Mouse (Mus musculus) ovary, postnatal 10 days (tissue): ENCODE measurements around the gene Apol10a.
A peak's percentile ranks its signal among the peaks of the same experiment; 100 is the strongest.
"Not testable (repeated sequence)": the region's sequence is repeated elsewhere in the genome, so short reads cannot be mapped to it uniquely, and the experiment has no call there.

Experiments used
- DNase-seq: peaks from one replicate; pipeline ENCODE4 v3.0.0; 2022; ENCODE audit warnings: low spot score

Apol10a gene

DNA sequence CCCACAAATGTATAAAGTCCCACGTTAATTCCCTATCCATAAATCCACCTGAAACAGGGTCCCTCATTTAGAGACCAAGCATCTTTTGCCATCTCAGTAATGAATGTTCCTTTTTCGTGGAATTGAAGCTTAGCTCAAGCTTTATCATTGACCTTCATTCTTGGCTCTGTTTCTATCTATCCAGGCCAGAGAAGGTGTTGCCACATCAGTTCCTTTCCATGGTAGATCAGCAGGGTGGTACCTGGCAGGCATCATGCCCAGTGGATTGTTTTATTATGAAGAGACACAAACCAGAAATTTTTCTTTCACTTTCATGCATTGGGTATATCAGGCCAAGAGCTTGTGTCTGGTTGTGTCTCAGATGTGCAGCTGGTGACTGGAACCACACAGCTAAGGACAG, at the start of gene Apol10a:
Gene Apol10a, plus strand, starts transcription at position 355 of the 400 bp plus-strand sequence.
- DNase-seq, result not testable (repeated sequence)

DNA sequence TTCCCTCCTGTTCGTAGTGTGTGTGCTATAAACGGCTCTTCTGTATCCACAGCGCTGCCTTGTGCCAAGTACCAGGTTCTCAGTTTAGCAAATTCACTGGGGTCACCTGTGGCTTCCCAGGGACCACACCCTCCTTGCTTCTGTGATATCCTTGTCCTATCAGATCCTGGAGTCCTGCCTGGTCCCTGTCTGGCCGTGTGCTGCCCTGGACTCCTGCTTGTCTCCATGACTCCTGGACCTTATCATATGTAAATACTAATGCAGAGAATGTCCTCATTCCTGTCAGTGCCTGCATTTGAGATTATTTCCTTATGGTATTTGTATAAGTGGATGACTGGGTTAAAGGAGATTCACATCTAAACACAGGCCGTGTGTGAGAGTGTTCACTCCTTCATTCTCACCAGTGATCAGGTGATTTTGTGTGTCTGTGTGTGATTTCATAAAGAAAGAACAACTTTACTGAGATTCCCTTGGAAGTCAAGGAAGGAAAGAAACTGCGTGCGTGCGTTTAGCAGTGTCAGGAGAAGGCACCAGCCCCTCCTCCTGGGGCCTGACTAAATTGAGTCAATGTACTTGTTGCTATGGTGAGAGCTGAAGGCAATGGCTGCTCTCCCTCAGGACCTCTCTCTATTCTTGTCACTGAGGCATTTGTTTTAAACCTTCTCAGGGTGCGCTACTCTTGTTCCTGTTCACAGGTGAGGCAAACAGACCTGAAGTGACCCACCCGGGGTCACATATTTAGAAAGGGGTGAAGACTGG, 48.0 kb upstream of the Apol10a start:
- DNase-seq, result not testable (repeated sequence)

DNA sequence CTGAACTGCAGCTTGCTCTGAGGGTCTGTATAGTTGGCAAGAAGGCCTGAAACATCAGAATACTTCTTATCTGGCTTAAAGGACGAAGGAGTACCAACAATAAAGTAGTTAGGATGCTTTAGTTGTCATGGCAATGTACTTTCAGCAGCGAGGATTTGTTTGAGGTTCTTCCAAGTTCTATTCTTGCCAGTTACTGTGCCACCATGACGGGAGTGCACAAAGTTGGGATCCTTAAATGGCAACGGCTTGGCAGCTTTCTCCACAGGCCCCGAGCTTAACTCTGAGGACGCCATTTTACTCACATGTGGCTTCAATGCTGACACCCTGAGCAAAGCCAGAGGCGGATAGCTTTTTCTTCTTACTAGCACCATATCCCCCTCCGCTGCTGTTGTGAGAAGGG, 32.1 kb upstream of the Apol10a start:
- not testable (repeated sequence) for DNase-seq

DNA sequence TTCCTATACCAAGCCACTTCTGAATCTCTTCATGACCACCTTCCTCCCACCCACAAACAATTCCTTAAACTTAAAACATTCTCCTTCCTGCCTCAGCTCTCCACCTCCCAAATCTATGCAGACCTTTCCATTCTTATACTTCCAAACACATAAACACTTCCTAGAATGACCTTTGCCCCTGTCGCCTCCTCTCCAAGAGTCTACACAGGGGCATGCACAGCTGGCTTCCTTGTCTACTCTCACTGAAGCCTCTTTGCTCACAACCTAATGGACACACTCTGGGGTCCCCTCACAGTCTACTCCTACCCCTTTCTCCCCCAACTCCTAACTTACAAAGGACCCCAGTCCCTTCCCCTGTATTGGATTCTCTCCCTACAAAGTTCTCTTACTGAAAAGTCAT, 31.2 kb upstream of the Apol10a start:
- DNase-seq, result not testable (repeated sequence)

DNA sequence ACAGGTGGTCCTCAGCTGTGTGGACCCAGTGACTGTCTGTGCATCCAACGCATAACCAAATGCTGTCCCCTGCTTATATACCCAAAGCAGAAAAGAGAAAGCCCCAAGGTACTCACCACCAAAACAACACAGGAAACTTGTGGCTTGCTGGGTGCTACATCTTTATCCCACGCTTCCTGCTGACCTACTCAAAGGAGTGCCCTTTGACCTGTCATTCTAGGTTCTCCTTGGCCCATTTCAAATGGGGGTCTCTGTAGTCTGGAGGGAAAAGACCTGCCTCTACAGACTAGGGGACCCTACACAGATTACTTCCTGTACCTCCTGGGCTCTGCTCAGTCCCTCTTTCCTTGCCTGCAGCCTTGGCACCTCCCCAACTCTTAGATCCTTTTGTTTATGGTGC, 29.5 kb upstream of the Apol10a start, which contains the start of gene Apol7b:
Gene Apol7b, minus strand, starts transcription at position 101 of the 400 bp plus-strand sequence.
- not testable (repeated sequence) for DNase-seq

DNA sequence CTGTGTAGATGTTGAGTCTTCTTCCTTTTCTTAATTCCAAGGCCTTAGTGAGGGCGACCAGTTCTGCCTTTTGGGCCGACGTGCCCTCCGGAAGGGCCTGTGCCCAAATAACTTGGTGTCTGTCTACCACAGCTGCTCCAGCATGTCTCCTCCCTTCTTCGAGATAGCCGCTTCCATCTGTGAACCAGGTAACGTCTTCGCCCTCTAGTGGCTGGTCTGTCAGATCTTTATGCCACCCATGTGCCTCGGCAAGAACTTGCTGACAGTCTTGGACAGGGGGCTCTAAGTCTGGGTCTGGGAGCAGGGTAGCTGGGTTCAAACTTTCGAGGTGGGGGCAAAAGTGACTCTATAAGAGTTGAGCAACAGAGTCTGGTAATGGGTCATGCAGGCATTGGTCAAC, 26.9 kb upstream of the Apol10a start:
- not testable (repeated sequence) for DNase-seq

DNA sequence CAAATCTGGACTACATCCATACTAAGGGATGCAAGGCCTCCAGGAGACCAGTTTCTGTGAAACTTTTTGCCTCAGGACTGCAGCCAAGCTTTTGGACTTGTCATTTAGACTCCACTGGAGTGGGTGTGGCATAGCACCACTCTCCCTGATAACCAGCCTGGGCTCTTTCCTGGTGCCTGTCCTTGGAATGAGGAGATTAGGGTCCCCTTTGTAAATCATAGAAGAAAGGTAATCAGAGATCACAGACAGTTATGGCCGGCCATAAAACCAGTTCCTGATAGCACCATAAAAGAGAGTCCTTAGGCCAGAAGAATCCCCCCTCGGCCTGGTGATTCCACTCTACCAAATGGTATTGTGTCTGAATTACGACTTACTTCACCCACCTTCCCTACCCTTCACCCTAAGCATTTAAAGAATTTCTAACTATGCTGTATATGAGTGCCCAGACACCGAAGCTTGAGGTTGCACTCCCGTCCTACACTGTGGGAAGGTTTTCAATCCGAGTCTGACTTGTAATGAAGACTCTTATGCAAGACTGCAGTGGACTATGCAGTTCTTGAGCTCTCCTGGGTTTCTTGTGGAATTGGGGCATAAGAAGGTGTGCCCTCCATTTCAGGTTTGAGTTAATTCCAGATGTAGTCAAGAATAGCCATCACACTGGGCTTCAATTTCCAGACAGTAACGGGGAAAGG, 2.0 kb upstream of the Apol10a start:
- DNase-seq, result not testable (repeated sequence)

DNA sequence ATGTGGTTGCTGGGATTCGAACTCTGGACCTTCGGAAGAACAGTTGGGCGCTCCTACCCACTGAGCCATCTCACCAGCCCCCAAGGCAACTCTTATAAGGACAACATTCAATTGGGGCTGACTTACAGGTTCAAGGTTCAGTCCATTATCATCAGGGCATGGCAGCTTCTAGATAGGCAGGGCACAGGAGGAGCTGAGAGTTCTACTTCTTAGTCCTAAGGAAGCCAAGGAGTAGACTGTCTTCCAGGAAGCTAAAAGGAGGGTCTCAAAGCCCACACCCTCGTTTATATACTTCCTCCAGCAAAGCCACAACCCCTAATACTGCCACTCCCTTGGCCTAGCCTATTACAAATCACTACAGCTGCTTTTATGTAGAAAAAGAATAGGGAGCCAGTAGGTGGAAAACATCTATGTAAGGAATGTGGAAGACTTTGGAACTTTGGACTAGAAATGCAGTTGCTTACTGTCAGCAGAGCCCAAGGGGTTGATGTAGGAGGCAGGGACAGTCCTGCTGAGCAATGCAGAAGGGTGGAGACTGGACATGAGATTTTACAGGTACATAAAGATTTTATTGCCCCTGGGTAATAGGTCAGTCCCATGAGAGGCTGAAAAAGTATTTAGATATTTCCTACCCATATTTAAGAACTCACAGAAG, 5.4 kb downstream of the Apol10a start:
- no peak for DNase-seq

DNA sequence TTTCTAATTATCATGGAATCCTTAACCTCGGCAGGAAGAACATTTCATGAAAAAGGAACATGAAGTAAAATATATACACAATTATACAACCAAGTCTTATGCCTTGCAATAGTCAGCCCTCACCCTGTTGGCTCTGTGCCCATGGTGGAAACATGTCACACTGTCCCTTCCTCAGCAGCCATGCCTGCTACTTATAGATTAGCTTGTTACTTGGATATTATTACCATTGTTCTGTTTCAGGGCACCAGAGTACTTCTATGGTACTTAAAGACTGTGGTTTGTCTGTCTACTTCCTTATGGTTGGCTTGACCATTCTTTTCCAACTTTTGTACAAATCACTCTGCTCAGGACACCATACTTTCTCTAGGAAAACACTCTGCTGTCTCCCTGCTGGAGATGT, 16.3 kb downstream of the Apol10a start:
- DNase-seq, result not testable (repeated sequence)

DNA sequence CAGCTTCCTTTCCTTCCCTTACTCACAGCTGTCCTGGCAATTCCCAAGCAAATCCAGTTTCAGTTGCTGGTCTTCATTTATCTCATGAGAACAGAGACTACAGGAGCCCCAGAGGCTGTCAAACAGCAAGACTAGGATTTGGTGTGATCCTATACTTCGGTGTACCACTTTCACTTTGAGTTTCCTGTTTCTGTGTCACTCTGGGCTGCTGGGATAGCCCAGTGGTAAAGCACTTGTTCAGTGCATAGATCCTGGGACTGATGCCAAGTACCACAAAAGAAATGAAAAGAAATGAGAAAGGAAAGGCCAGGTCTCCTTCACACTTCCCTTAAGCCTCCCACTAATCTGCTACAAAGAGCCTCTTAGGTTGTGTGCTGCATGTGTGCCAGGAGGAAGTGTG, 17.8 kb downstream of the Apol10a start:
- DNase-seq, result not testable (repeated sequence)

DNA sequence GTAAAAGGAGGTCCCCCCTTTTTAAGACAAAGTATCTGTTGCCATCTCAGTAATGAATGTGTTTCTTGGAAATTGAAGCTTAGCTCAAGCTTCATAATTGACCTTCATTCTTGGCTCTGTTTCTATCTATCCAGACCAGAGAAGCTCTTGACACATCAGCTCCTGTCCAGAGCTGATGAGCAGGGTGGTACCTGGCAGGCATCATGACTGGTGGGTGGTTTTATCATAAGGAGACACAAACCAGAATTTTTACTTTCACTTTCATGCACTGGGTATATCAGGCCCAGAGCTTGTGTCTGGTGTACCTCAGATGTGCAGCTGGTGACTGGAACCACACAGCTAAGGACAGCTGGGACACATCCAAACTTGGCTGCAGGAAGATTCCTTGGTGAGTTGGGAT, 31.1 kb downstream of the Apol10a start, which contains the start of gene Apol11a:
Gene Apol11a, plus strand, starts transcription at position 306 of the 400 bp plus-strand sequence.
- DNase-seq, result not testable (repeated sequence)

DNA sequence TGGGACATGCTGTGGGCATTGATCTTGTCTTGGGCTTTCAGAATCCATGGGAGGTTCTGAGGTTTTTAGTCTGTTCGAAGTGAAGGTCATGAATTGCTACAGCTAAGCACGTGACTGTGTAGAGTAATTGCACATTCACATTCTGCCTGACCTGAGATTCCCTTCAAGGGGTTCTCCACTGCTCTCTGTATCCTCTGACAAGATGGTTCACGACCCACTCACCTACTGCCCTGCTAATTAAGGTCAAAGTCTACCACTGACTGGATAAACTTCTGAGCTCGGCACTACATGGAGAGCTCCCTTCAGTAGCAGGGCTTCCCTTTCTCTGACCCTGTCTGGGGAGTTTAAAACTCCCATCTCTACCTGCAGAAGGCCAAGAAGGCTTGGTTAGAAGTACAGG, 43.7 kb downstream of the Apol10a start:
- DNase-seq, result not testable (repeated sequence)

DNA sequence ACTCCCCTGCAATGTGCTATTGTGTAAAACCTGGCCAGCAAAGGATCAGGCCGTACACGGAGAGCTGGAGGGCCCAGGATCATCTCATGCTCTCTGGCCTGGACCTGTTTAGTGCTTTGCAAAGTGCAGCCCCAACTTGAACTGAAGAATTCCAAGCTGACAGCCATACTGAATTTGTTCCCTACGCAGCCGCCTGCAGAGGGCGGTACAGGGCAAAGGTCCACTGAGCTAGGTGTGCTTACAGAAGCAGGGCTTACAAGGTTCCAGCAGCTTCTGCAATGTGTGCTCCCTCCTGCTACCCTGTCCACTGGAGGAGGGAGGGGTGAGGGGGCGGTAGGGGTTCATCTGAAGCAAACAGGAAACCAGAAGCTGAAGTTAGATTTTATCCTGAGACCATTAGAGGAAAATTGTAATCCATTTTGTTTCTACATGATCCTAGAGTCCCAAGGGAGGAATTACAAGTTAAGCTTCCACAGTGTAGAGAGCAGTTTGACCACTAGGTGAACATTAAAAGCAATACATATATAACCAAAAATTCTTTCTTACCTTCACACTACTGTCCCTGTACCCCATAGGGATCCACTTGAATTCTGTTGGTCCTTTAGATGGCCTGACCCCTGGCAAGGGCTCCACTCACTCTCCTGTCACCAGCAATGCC, 46.5 kb downstream of the Apol10a start:
- peak; percentile 24 for DNase-seq

DNA sequence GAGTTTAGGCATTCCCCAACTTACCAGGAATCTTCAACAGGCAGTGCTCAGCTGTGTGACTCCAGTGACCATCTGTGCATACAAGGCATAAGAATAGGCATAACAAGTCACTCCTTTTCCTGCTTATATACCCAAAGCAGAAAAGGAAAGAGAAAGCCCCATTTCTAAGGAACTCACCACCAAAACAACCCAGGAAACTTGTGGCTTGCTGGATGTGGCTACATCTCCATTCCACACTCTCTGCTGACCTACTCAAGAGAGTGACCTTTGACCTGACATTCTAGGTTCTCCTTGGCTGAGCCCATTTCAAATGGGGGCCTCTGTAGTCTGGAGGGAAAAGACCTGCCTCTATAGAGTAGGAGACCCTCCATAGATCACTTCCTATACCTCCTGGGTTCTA, 56.4 kb downstream of the Apol10a start, which contains the start of gene Apol7c:
Gene Apol7c, minus strand, starts transcription at position 101 of the 400 bp plus-strand sequence.
- no peak for DNase-seq

DNA sequence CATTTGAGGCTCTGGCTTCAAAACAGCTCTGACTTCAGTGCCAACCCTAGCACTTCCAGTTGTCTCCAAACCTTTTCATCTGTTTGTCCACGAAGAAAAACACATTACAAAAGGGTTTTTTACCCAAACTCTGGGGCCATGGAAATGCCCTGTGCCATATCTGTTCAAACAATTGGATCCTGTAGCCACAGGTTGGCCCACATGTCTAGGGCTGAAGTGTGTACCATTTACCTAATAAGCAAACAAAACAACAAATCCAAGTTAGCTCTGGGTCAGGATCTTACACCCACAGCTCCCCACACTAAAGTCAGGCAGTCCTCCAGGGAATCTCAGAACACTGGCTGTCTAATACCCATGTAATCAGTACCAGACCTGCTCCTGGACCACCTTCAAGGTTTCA, 62.4 kb downstream of the Apol10a start:
- DNase-seq, result not testable (repeated sequence)
